Mouse (Mus musculus): ENCODE measurements around the gene Rpl31. TPM values are rescaled to one million over a fixed set of nuclear protein-coding genes. Genes with fewer than 3 reads are reported as not detected.

The Rpl31 gene
- polyA plus RNA-seq (2016; fragmentation: Nextera tagmentation; extraction: Ambion mirVana), result 325 and 422 TPM in 2 replicates

DNA sequence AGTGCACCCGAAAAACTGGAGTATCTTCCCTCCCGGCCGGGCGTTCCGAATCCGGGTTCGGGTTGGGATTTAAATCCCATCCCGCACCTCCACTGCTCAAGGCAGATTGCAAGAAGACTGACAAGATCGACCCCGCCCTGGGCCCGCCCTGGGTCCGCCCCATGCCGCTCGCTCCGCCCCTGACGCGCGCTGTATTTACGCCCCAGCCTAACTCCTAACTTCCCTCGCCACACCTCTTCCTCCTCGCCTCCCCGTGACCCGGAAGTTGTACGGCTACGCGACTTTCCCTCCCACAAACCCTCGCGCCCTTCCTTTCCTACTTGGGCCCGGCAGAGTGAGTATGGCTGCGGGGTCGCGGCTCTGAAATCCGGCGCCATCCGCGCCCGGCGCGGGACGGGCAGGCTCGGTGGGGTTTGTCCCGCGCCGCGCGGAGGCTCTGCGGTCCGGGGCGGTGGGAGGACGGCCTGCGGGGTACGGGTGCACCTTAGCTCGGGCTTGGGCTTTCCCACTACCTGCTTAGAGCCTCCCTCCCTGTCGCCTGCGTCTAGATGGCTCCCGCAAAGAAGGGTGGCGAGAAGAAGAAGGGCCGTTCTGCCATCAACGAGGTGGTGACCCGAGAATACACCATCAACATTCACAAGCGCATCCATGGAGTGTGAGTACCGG, at the start of gene Rpl31:
Gene Rpl31, plus strand, starts transcription at position 242 of the 666 bp plus-strand sequence.
- H3K4me1 ChIP-seq, result peaks cover 11% of the 10 kb centered on the region
- no peaks in the 10 kb centered on the region for H3K9me3 ChIP-seq
- peak within 1 kb of the TSS; percentile 95 for H3K4me3 ChIP-seq
- DNase-seq (ENCODE audit: low spot score), result peak; percentile 99
- H3K27ac ChIP-seq, result peak within 1 kb of the TSS; percentile 97
- under 1% methylated on average over 62 of the region's 62 CpGs for WGBS
- no peaks in the 10 kb centered on the region for H3K27me3 ChIP-seq (ENCODE audit: insufficient read depth, poor library complexity, severe bottlenecking)
- H3K36me3 ChIP-seq, result peaks cover 36% of the 10 kb centered on the region

DNA sequence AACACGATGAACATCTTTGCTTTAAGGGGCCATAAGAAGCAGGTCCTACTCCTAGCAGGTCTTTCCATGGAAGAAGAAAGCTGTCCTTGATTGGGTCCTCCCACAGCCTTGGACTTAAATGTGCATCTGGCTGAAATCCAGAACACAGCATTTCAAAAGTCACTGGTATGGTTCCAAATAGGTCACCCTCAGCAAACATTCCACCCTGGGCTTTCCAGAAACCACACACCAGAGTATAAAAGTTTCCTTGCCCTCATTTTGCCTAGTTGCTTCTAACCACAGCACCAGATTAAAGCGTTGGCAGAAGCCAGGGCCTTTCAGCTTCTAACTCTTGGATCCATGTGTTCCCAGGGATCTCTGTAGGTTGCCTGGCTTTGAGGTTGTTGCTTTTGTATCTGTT, 49.7 kb upstream of the Rpl31 start:
- DNase-seq (ENCODE audit: low spot score), result no peak
- Histone ChIP-seq H3K4me3 (no peak overlapping the region), H3K4me1 (no peaks in the 10 kb centered on the region), H3K9me3 (no peaks in the 10 kb centered on the region), H3K27ac (no peak overlapping the region), H3K27me3 (ENCODE audit: insufficient read depth, poor library complexity, severe bottlenecking) (no peaks in the 10 kb centered on the region), H3K36me3 (no peaks in the 10 kb centered on the region)
- WGBS, result 80% methylated on average over 2 of the region's 2 CpGs

DNA sequence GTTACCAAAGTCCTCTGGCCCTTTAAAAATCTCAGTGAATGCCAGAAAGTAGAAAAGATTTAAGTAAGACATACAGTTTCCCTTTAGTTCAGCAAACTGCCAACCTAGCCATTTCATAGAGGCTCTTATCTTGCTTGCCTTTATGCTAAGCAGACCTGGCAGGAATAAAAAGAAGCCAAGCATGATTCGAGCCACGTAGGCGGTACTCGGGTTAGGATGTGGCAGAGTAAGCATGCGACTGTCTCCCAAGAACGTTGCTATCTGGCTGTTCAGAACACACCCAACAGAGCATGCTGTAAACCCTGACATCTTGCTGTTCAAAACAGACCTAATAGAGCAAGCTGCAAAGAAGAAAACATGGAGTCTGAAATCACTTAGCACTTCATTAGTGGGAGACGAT, 48.8 kb upstream of the Rpl31 start:
- Histone ChIP-seq H3K4me3 (no peak overlapping the region), H3K9me3 (no peaks in the 10 kb centered on the region), H3K27me3 (ENCODE audit: insufficient read depth, poor library complexity, severe bottlenecking) (no peaks in the 10 kb centered on the region), H3K36me3 (no peaks in the 10 kb centered on the region), H3K4me1 (no peaks in the 10 kb centered on the region), H3K27ac (no peak overlapping the region)
- WGBS, result 77% methylated on average over 7 of the region's 7 CpGs
- no peak for DNase-seq (ENCODE audit: low spot score)

DNA sequence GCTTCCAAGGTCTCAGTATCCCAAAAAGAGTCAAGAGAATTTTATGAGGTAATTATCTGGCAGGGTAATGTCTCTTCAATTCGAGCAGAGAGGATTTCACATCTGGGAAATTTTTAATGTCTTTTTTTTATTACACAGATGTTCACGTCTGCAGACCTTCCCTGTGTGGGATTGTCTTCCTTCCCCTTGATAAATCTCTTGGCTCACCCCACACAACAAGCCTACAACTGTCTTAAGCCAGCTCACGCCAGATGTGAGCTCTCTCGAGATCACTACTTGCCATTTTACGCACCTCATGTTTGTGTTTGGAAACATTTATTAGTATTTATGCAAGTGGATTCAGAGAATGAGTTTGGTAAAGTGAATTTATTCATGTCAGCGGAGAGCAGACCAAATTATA, 45.7 kb upstream of the Rpl31 start:
- Histone ChIP-seq H3K36me3 (no peaks in the 10 kb centered on the region), H3K27ac (no peak overlapping the region), H3K9me3 (no peaks in the 10 kb centered on the region), H3K4me3 (no peak overlapping the region), H3K4me1 (0 out of 2 replicates have a peak, but pooled peaks cover under 1% of the 10 kb centered on the region), H3K27me3 (ENCODE audit: insufficient read depth, poor library complexity, severe bottlenecking) (no peaks in the 10 kb centered on the region)
- WGBS, result 79% methylated on average over 6 of the region's 6 CpGs
- DNase-seq (ENCODE audit: low spot score), result no peak

DNA sequence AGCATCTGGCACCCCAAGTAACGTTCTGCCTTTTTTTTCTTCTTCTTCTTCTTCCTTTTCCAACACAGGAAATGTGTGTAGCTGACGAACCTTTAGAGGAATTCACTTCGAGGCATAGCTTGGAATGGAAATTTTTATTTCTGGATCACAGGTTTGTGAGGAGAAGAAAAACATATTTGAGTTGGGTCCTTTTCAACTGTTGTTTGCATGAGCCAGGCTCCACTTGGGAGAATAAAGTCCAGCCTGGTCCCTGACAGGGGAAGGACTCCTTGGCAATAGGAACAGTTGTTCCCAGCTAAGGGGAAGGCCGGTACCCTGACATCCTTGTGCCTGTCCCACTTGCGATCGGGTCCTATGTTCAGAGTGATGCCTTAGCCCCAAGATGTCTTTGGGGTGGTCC, 42.4 kb upstream of the Rpl31 start:
- Histone ChIP-seq H3K4me1 (peaks cover 9% of the 10 kb centered on the region; the same call in 1 of the 2 replicates), H3K36me3 (no peaks in the 10 kb centered on the region), H3K27ac (no peak overlapping the region), H3K9me3 (no peaks in the 10 kb centered on the region), H3K27me3 (ENCODE audit: insufficient read depth, poor library complexity, severe bottlenecking) (no peaks in the 10 kb centered on the region), H3K4me3 (no peak overlapping the region)
- WGBS, result 88% methylated on average over 6 of the region's 6 CpGs
- DNase-seq (ENCODE audit: low spot score), result no peak

DNA sequence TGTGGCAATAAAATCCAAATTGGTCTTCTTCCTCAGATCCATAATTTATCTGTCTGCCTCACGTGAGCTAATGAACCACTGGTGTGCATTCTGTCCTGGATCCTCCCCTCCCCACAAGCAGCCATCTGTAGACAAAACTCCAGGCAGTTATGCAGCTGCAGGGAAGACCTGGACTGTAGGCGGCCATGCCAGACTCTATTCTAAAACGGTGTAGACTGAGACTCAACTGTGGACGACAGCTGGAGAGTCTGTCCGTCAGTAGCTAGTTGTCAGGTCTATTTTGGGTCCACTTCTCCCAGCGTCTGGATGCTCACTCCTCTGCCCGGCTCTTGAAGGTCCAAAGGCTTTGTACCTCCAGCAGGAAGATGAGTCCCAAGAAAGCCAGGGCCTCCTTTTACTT, 40.1 kb upstream of the Rpl31 start:
- H3K27ac ChIP-seq, result no peak overlapping the region
- no peaks in the 10 kb centered on the region for H3K27me3 ChIP-seq (ENCODE audit: insufficient read depth, poor library complexity, severe bottlenecking)
- DNase-seq (ENCODE audit: low spot score), result no peak
- no peak overlapping the region for H3K4me3 ChIP-seq
- H3K36me3 ChIP-seq, result no peaks in the 10 kb centered on the region
- H3K9me3 ChIP-seq, result no peaks in the 10 kb centered on the region
- peaks cover 19% of the 10 kb centered on the region for H3K4me1 ChIP-seq
- WGBS, result 51% methylated on average over 7 of the region's 7 CpGs

DNA sequence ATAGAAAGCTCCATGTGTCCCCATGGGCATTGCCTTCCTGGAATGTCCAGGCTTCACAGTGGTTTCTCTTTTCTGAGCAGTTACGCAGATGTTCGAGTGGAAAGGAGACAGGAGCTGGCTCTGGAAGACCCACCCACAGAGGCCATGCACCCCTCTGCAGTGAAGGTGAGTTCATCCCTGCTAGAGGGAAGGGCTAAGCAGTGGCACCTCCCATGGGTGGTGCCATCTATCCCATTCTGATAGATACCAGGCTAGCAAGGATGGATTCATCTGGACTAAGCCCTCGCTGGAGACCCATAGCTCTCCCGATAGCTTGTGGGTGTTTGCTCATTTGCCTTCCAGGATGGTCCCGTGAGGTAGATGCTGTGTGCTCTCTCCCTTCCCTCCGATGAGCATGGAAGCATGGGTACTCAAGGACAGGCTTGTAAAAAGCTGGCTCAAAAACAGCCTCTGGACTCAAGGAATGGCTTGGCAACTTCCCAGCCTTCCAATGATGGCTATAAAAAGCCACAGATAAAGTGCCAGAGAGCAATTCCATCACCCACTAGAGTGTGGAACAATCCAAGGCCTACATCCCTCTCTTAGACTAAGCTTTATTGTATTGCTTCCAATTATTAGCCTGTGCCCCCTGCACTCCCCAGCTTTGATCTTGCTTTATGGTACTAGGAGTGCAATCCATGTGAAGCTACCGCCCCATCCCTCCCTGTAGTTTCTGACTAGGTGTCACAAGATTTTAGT, 36.6 kb upstream of the Rpl31 start:
- Histone ChIP-seq H3K36me3 (no peaks in the 10 kb centered on the region), H3K4me1 (peaks cover 28% of the 10 kb centered on the region), H3K4me3 (no peak overlapping the region), H3K27ac (0 out of 2 replicates have a peak overlapping the region, but pooled peaks have one; percentile 25), H3K9me3 (no peaks in the 10 kb centered on the region), H3K27me3 (ENCODE audit: insufficient read depth, poor library complexity, severe bottlenecking) (peaks cover 24% of the 10 kb centered on the region)
- no peak for DNase-seq (ENCODE audit: low spot score)
- 67% methylated on average over 7 of the region's 7 CpGs for WGBS

DNA sequence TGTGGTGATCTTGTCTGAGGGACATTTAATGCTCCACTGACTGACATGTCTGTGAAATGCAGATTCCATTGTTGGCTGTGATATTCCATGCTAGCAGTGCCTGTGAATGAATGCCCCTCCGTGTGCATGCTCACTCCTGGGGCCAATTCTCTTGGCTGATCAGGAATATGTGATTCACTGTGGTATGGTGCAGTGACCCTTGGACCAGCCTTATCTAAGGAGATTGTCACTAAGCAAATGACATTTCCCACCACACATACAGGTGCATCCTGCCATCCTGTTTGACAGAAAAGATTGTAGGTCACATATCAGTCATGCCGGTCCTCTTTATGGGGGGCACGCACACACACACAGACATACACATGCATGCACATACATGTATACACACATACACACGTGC, 35.2 kb upstream of the Rpl31 start:
- Histone ChIP-seq H3K36me3 (no peaks in the 10 kb centered on the region), H3K27me3 (ENCODE audit: insufficient read depth, poor library complexity, severe bottlenecking) (peaks cover 32% of the 10 kb centered on the region), H3K4me3 (no peak overlapping the region), H3K9me3 (no peaks in the 10 kb centered on the region), H3K4me1 (peaks cover 27% of the 10 kb centered on the region), H3K27ac (no peak overlapping the region)
- WGBS, result 79% methylated on average over 4 of the region's 4 CpGs
- no peak for DNase-seq (ENCODE audit: low spot score)

DNA sequence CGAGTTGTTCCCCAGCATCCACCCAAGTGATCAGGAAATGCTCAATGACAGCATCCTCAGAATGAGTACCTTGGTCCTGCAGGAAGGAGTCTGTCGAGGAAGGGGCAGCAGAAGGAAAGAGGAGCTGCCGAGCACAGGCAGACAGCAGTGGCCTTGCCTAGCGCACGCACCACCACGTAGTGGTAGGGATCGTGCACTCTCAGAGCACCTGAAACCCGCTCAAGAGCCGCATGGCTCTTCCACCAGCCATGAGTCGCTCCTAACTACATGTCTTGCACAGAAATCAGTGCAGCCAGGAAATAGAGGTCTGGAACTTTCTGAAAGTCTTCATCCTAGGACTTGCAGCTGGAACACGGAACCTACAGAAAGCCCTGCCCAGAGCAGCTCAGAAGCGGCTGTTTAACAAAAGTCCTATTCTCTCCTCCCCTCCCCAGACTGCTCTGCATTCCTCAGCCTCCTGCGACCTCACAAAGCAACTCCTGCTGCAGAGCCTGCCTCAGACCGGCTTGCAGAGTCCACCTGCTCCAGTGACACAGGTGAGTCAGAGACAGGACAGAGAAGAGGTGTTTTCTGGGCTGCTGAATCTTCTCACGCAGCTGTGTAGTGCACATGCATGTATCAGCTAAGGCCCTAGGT, 32.0 kb upstream of the Rpl31 start:
- Histone ChIP-seq H3K27me3 (ENCODE audit: insufficient read depth, poor library complexity, severe bottlenecking) (peaks cover 47% of the 10 kb centered on the region), H3K36me3 (no peaks in the 10 kb centered on the region), H3K4me1 (peaks cover 22% of the 10 kb centered on the region), H3K4me3 (peak overlapping the region; percentile 19; the same call in 1 of the 2 replicates), H3K9me3 (no peaks in the 10 kb centered on the region), H3K27ac (0 out of 2 replicates have a peak overlapping the region, but pooled peaks have one; percentile 10)
- WGBS, result 30% methylated on average over 15 of the region's 15 CpGs
- no peak for DNase-seq (ENCODE audit: low spot score)

DNA sequence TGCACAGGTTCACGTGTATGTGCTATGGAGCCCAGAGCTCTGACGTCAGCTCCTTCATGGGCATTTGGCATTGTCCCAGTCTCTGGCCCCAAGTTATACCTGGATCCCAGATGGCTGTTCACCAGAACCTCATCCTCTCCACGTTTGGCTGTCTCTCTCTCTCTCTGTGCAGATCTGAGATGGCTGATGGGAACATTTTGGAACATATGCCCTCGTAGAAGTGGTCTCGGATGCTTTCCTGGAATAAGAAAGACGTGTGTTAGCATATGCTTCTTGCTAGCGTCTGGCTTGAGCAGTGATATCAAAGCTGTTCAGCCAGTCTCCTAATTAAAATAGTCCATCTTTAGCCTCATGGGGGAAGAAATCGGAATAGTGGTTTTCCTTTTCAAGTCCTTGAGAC, 30.9 kb upstream of the Rpl31 start:
- no peaks in the 10 kb centered on the region for H3K9me3 ChIP-seq
- H3K27me3 ChIP-seq (ENCODE audit: insufficient read depth, poor library complexity, severe bottlenecking), result peaks cover 53% of the 10 kb centered on the region
- H3K36me3 ChIP-seq, result no peaks in the 10 kb centered on the region
- H3K4me1 ChIP-seq, result peaks cover 14% of the 10 kb centered on the region
- WGBS, result 82% methylated on average over 8 of the region's 8 CpGs
- no peak for DNase-seq (ENCODE audit: low spot score)
- no peak overlapping the region for H3K27ac ChIP-seq
- H3K4me3 ChIP-seq, result no peak overlapping the region

DNA sequence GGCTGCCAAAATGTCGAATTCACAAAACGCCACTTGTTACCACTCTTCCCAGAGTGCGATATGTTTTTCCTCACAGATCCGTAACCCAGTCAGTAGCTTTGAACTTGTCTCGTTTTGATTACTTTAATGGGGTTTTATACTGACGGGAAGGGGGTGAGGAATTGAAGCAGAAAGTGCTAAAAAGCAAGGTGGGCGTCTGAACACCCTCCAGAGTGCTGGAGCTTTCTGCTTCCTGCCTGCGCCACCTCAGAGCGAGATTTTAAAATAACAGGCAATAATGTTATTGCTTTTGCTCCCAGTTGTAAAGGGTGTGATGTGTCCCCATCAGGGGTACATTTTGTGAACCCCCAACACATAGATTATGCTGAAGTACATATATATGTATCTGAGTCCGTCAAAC, 28.8 kb upstream of the Rpl31 start:
- no peak overlapping the region for H3K4me3 ChIP-seq
- DNase-seq (ENCODE audit: low spot score), result no peak
- no peak overlapping the region for H3K27ac ChIP-seq
- peaks cover 14% of the 10 kb centered on the region for H3K4me1 ChIP-seq
- WGBS, result 71% methylated on average over 10 of the region's 10 CpGs
- peaks cover 57% of the 10 kb centered on the region for H3K27me3 ChIP-seq (ENCODE audit: insufficient read depth, poor library complexity, severe bottlenecking)
- no peaks in the 10 kb centered on the region for H3K36me3 ChIP-seq
- H3K9me3 ChIP-seq, result no peaks in the 10 kb centered on the region

DNA sequence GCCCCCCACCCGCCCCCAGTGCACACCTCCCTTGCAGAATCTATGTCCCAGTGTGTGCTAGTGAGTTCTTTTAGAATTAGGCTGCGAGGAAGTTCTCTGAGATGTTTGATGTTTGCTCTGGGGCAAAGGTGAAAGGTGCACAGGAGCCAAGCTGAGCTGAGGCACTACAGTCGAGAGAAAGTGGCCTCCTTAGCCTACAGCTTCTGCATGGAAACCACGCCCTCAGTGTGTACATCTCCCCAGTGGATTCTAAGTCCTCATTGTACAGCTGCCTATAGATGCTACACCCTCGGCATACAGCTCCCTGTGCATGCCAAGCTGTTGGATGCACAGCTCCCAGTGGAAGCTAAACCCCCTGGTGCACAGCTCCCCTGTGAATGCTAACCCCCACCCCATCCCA, 28.2 kb upstream of the Rpl31 start:
- Histone ChIP-seq H3K36me3 (no peaks in the 10 kb centered on the region), H3K4me3 (no peak overlapping the region), H3K27ac (no peak overlapping the region), H3K27me3 (ENCODE audit: insufficient read depth, poor library complexity, severe bottlenecking) (peaks cover 51% of the 10 kb centered on the region), H3K9me3 (no peaks in the 10 kb centered on the region), H3K4me1 (peaks cover 14% of the 10 kb centered on the region)
- WGBS, result 57% methylated on average over 5 of the region's 5 CpGs
- DNase-seq (ENCODE audit: low spot score), result no peak

DNA sequence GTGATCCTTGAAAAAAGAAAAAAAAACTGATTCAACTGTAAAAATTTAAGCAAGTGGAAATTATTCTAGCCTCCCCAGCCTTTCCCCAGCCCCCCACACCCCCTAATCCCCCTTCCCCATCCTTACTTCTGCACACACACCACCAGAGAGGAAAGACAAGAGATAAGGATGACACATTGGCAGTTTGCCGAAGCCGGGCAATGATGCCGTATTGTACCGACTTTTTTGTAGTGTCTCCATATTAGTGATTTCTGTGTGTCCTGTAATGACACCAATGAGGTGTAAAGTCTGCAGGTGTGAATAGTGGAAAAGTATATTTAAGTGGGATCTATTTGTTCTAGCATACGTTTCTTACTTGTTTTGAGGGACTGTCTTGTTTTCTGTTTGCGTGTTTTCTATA, 27.5 kb upstream of the Rpl31 start:
- 57% methylated on average over 6 of the region's 6 CpGs for WGBS
- H3K36me3 ChIP-seq, result no peaks in the 10 kb centered on the region
- H3K9me3 ChIP-seq, result no peaks in the 10 kb centered on the region
- H3K27ac ChIP-seq, result no peak overlapping the region
- H3K4me1 ChIP-seq, result peaks cover 13% of the 10 kb centered on the region
- DNase-seq (ENCODE audit: low spot score), result no peak
- H3K4me3 ChIP-seq, result no peak overlapping the region
- peaks cover 44% of the 10 kb centered on the region for H3K27me3 ChIP-seq (ENCODE audit: insufficient read depth, poor library complexity, severe bottlenecking)

Data from heart, embryonic 10.5 days (tissue).